Mouse (Mus musculus): ENCODE data around the gene Tbc1d23.

GRCm38 (mm10) chr16:57157076-57157475, 74.2 kb downstream of the Tbc1d23 start:
- no peak for TF ChIP-seq CTCF (IDR thresholded peaks at IDR 0.05; ENCODE audit: borderline replicate concordance, insufficient read depth, low read depth, low read length)
- TF ChIP-seq POLR2A (IDR thresholded peaks at IDR 0.05; ENCODE audit: borderline replicate concordance, insufficient read depth, low read length) = no peak

All from cerebellum, adult 2 months (tissue).